Mouse (Mus musculus) embryonic facial prominence, embryonic 12.5 days (tissue): ENCODE data around the gene Kdm4a. TPM values are rescaled to one million over a fixed set of nuclear protein-coding genes. Genes with fewer than 3 reads are reported as not detected.

ENCODE experiments used
- ATAC-seq: fragments of 200-750 bp; cut with Nextera tagmentation; 2 replicates; pipeline ENCODE4 v1.8.0; 2017; ENCODE audit not compliant: insufficient number of reproducible peaks, insufficient read depth, low FRiP score, low TSS enrichment
- H3K27ac ChIP-seq: fragments of 300-500 bp; sonication (generic); 2 replicates; pipeline ENCODE4 v1.5.1; 2016; ENCODE audit warnings: mild to moderate bottlenecking
- H3K27me3 ChIP-seq: fragments of 300-500 bp; sonication (generic); 2 replicates; pipeline ENCODE4 v1.6.1; 2016; ENCODE audit warnings: mild to moderate bottlenecking, moderate library complexity
- H3K36me3 ChIP-seq: fragments of 300-500 bp; sonication (generic); 2 replicates; pipeline ENCODE4 v1.6.1; 2016; ENCODE audit warnings: mild to moderate bottlenecking
- H3K4me1 ChIP-seq: fragments of 300-500 bp; sonication (generic); 2 replicates; pipeline ENCODE4 v1.6.1; 2016
- H3K4me2 ChIP-seq: fragments of 300-500 bp; sonication (generic); replicated peaks from 2 replicates; pipeline ENCODE4 v1.6.1; 2016; ENCODE audit warnings: mild to moderate bottlenecking, moderate library complexity
- H3K4me3 ChIP-seq: fragments of 300-500 bp; sonication (generic); 2 replicates; pipeline ENCODE4 v1.5.1; 2016; ENCODE audit warnings: mild to moderate bottlenecking
- H3K9ac ChIP-seq: fragments of 300-500 bp; sonication (generic); 2 replicates; pipeline ENCODE4 v1.6.1; 2016; ENCODE audit warnings: mild to moderate bottlenecking, moderate library complexity
- H3K9me3 ChIP-seq: fragments of 300-500 bp; sonication (generic); 2 replicates; pipeline ENCODE4 v1.6.1; 2016; ENCODE audit warnings: mild to moderate bottlenecking, moderate library complexity
- WGBS: fragments of 180-500 bp; shearing (Covaris S2); methylation state at CpG from one replicate; pipeline ENCODE4 v1.1.7; 2016; 5-methylcytosine and 5-hydroxymethylcytosine counted together
- polyA plus RNA-seq: library from polyadenylated mRNA; unstranded; fragments of >200 nt; fragmentation: Nextera tagmentation; extraction: Ambion mirVana; gene quantifications from 2 replicates; pipeline ENCODE4 v1.2.1, GENCODE M21; 2016

Gene Kdm4a
- polyA plus RNA-seq, 1 experiment from 2014 or later = 58.3 TPM

DNA sequence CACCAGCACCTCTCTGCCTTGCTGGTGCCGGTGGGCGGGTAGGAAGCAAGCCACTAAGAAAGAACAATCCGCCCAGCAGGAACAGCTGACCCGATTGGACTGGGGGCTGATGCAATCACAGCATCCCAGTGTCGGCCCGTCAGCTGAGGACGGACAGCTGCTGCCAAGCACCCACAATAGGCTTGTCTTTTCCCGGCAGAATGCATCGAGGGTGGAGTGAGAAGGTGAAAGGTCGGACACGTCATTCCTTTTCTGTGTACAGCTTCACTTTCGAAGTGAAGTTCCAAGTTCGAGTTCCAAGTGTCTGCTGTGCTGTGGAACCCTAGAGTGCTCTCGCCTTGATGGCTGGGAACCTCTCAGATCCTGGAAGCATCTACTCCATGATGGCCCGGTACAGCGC lies 42.0 kb downstream of the Kdm4a start:
- H3K4me3 ChIP-seq = no peak overlapping the region
- no peak for ATAC-seq
- H3K27me3 ChIP-seq = no peaks in the 10 kb centered on the region
- H3K36me3 ChIP-seq = peaks cover 60% of the 10 kb centered on the region
- H3K9ac ChIP-seq = no peak overlapping the region
- no peaks in the 10 kb centered on the region for H3K9me3 ChIP-seq
- WGBS = 85% methylated on average over 16 of the region's 16 CpGs
- H3K4me2 ChIP-seq = no peak overlapping the region
- no peak overlapping the region for H3K27ac ChIP-seq
- peaks cover 9% of the 10 kb centered on the region for H3K4me1 ChIP-seq

DNA sequence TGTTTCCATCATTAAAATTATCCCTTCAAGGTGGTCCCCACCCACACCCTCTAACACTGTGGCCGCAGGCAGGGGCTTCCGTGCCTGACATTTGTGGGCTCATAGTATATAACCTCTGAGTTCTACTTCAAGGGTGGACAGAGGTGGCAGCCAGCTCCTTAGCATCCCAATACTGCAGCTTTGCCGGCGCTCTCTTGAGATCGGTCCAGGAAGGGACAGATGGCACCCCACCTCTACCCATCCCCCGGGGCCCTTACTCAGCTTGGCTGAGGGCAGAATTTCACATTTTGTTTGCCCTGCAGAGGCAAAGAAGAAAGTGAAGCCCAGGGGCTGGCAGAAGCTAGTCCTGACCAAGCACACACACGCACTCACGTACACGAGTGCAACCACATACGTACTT lies 42.5 kb downstream of the Kdm4a start:
- no peak overlapping the region for H3K4me3 ChIP-seq
- WGBS = 94% methylated on average over 10 of the region's 10 CpGs
- no peak overlapping the region for H3K27ac ChIP-seq
- no peaks in the 10 kb centered on the region for H3K27me3 ChIP-seq
- no peaks in the 10 kb centered on the region for H3K9me3 ChIP-seq
- no peak overlapping the region for H3K9ac ChIP-seq
- H3K4me2 ChIP-seq = no peak overlapping the region
- H3K36me3 ChIP-seq = peaks cover 54% of the 10 kb centered on the region
- ATAC-seq = no peak
- peaks cover 9% of the 10 kb centered on the region for H3K4me1 ChIP-seq

DNA sequence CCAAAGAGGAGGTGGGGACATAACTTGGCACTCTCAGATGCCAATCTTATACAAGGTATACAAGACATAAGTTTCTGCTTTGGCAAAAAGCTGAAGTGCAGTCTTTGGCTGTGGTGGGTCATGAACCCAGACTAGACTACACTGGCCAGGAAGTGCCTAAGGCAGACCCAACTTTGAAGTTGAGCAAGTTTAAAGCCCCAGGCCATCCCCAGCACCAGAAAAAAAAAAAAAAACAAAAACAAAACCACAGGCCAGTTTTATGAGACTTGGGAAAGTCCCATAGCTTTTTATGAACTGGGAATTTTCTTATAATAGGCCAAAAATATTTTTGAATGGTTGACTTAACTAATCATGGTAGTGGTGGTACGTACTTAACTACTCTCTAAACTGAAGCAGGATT lies 44.4 kb downstream of the Kdm4a start:
- WGBS = 86% methylated on average over 1 of the region's 1 CpGs
- Histone ChIP-seq H3K9me3 (no peaks in the 10 kb centered on the region), H3K9ac (peak overlapping the region; percentile 94; the same call in 1 of the 2 replicates), H3K27me3 (no peaks in the 10 kb centered on the region), H3K4me2 (peak overlapping the region; percentile 75), H3K27ac (no peak overlapping the region), H3K36me3 (peaks cover 35% of the 10 kb centered on the region), H3K4me1 (peaks cover 13% of the 10 kb centered on the region), H3K4me3 (peak overlapping the region; percentile 100)
- ATAC-seq = no peak

DNA sequence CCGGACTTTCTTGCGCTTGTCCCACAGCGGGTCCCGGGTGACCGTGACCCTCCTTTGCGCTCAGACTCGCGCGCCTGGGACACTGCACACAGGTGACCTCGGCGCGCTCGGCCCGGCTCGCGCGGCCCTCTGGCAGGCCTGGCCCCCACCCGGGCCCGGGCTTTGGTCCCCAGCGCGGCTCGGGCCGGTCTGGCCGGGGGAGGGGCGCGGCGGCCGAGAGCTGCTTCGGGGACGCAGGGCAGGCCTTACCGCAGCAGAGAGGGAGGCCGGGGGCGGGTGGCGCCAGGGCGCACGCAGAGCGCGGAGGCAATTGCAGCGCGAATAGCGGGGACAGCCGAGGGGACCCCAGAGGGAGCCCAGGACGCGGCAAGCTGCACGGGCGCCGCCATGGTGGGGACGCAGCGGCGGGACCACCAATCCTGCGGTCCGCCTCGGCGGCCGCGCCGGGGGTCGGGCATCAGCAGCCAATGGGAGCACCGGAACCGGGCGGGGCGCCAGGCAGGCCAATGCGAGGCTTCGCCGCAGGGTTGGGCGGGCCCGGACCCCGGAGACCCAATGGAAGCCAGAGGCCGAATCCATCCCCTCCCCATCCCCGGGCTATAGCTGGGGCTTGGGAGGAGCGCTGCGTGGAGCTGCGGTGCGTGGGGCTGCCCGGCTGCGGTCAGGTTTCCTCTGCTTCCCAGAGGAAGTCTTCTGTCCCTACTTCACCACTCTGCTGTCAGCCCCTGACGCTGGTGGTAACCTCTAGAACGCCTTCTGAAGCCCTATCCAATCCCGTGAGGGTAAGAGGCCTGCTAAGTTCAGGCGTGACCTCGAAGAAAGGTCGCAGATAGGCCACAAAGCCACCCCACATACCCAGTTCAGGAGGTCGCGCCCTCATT lies 45.1 kb downstream of the Kdm4a start, which contains the start of gene St3gal3:
St3gal3 (minus strand) TSS at position 430 of the 881 bp plus-strand sequence.
- Histone ChIP-seq H3K27ac (peak within 1 kb of the TSS; percentile 89), H3K4me2 (peak within 1 kb of the TSS; percentile 75), H3K9me3 (no peaks in the 10 kb centered on the region), H3K36me3 (peaks cover 30% of the 10 kb centered on the region), H3K4me3 (peak within 1 kb of the TSS; percentile 100), H3K9ac (peak within 1 kb of the TSS; percentile 94), H3K4me1 (peaks cover 13% of the 10 kb centered on the region), H3K27me3 (no peaks in the 10 kb centered on the region)
- WGBS = under 1% methylated on average over 72 of the region's 84 CpGs
- ATAC-seq = peak; percentile 99

DNA sequence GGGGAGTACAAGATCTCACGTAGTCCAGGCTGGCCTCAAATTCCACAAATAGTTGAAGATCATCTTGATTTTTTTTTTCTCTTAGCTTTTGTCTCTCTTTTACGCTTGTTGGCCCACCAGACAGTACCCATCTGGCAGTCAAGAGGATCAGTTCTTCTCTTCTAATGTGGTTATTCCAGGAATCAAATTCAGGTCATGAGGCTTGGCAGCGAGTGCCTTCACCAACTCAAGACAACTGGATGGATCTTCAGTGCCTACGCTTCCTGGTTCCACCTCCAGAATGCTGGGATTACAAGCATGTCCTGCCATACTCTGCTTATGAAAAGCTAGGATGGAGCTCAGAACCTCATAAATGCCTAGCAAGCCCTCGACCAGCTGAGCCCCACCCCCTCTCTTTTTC lies 48.5 kb downstream of the Kdm4a start:
- Histone ChIP-seq H3K4me1 (peaks cover 13% of the 10 kb centered on the region), H3K4me2 (no peak overlapping the region), H3K27me3 (no peaks in the 10 kb centered on the region), H3K4me3 (no peak overlapping the region), H3K36me3 (no peaks in the 10 kb centered on the region; the same call in 1 of the 2 replicates), H3K9ac (no peak overlapping the region), H3K9me3 (no peaks in the 10 kb centered on the region), H3K27ac (no peak overlapping the region)
- 88% methylated on average over 5 of the region's 5 CpGs for whole genome bisulfite sequencing
- no peak for ATAC-seq

DNA sequence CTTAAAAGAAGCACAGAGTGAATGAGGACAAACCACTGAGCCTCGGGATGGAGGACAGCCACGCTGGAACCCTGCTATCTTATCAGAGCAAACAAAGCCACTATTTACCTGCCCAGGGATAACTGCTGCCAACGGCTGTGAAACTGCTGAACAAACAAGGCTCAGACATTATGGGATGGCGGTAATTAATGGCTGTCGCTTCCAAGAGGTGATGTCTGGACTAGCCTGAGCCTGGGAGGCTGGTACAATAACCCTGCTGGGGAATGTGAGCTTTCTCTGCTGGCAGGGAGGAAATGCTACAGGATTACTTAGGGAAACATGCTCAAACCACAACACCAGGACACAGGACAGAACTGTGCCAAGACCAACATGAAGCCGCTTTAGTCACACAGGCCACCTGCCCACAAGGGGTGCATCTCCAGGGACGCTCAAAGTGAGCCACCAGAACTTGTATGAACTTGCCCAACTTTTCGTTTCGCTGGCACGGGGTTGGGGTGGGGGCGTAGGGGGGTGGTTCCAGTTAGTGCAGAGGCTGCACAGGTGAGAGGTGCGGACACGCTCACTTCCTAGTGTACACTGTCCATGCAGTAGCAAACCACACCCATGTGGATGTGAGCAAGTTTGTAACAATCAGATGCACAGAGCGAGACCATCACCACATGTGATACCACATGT lies 56.7 kb downstream of the Kdm4a start:
- no peak overlapping the region for H3K4me2 ChIP-seq
- 76% methylated on average over 14 of the region's 14 CpGs for WGBS
- H3K27ac ChIP-seq = no peak overlapping the region
- no peak overlapping the region for H3K4me3 ChIP-seq
- no peak overlapping the region for H3K9ac ChIP-seq
- no peaks in the 10 kb centered on the region for H3K9me3 ChIP-seq
- H3K36me3 ChIP-seq = no peaks in the 10 kb centered on the region
- ATAC-seq = peak; percentile 36; the same call in 1 of the 2 replicates
- no peaks in the 10 kb centered on the region for H3K4me1 ChIP-seq
- H3K27me3 ChIP-seq = no peaks in the 10 kb centered on the region

DNA sequence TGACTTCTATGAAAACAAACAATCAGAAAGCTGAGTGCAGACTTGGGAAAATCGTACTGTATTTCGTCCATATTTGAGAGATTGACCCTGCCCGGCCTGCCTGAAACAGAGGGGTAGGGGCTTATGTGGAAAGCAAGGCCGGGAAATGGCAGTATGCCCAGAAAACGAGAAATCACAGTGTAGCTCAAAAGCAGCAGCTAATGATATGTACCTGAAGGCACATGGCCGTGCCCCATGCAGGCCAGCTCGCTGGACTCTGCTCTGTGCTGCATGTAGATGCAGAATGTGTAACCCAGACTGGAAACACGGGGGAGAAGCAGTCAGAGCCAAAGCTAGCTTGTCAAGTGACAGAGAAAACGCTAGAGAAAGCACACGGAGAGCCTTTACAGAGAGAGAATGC lies 57.8 kb downstream of the Kdm4a start:
- Histone ChIP-seq H3K27ac (no peak overlapping the region), H3K4me1 (no peaks in the 10 kb centered on the region), H3K36me3 (no peaks in the 10 kb centered on the region), H3K4me2 (no peak overlapping the region), H3K27me3 (no peaks in the 10 kb centered on the region), H3K9ac (no peak overlapping the region), H3K4me3 (no peak overlapping the region), H3K9me3 (no peaks in the 10 kb centered on the region)
- no peak for ATAC-seq
- WGBS = 81% methylated on average over 10 of the region's 10 CpGs

DNA sequence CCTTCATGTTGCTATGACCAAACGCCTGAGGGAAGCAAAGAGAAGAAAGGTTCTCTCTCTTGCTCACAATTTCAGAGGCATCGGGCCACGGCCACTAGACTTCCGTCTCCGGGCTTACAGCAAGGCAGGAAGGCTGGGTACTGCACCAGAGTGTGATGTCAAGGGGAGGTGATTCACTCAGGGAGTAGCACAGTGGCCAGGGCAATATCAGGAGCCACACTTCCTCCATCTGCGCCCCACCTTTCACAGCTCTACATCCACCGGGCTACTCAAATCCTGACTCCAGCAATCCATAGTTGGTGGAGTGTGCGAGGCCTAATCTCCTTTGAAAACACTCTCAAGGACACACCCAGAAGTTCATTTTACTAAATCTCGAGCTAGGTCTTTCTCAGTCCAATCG lies 62.3 kb downstream of the Kdm4a start:
- no peak for ATAC-seq

DNA sequence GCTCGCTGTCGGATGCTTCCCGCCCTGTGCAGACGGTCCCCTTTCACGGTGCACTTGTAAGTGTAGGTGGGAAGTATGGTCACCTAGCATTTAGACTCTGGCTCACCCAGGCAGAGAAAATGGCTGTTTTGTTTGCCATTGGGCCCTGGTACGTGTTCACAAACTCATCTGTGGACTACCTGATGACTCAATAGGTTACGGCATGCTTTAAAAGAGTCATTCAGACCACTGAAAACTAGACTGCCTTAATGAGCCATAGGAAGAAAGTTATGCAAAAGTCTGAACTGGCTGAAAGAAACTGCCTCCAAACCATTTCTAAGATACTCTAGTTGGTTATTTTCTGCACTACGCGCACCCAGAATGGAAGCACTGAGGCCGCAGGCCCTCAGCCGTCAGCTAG lies 63.7 kb downstream of the Kdm4a start:
- no peak overlapping the region for H3K4me2 ChIP-seq
- H3K4me3 ChIP-seq = no peak overlapping the region
- ATAC-seq = no peak
- H3K4me1 ChIP-seq = no peaks in the 10 kb centered on the region
- no peaks in the 10 kb centered on the region for H3K9me3 ChIP-seq
- no peak overlapping the region for H3K27ac ChIP-seq
- H3K27me3 ChIP-seq = no peaks in the 10 kb centered on the region
- H3K36me3 ChIP-seq = no peaks in the 10 kb centered on the region
- H3K9ac ChIP-seq = no peak overlapping the region
- WGBS = 93% methylated on average over 11 of the region's 11 CpGs

More for the DNA sequence above, 62.3 kb downstream of the Kdm4a start:
- Histone ChIP-seq H3K4me3 (no peak overlapping the region), H3K27ac (no peak overlapping the region), H3K4me2 (no peak overlapping the region), H3K9ac (no peak overlapping the region), H3K36me3 (no peaks in the 10 kb centered on the region), H3K27me3 (no peaks in the 10 kb centered on the region), H3K4me1 (no peaks in the 10 kb centered on the region), H3K9me3 (no peaks in the 10 kb centered on the region)
- WGBS = 93% methylated on average over 10 of the region's 10 CpGs

DNA sequence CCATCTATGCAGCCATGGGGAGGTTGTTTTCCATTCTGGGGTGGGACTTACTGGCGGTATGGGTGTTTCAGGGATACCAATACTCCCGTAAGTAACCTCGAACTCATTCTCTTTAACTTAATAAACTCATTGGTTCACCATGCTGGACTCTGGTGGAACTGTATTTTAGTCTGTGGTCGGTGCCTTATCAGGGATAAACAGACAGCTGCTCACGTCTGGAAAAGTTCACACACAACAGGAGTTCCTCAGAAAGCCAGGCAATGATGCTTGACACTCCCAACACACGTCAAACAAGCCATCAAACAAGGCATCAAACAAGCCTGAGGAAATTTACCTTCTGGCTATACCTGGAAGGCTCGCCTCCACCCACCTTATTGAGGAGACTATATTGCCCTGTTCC lies 64.7 kb downstream of the Kdm4a start:
- H3K4me3 ChIP-seq = no peak overlapping the region
- WGBS = 90% methylated on average over 7 of the region's 7 CpGs
- no peaks in the 10 kb centered on the region for H3K4me1 ChIP-seq
- no peaks in the 10 kb centered on the region for H3K36me3 ChIP-seq
- no peak overlapping the region for H3K9ac ChIP-seq
- H3K27me3 ChIP-seq = no peaks in the 10 kb centered on the region
- H3K9me3 ChIP-seq = no peaks in the 10 kb centered on the region
- ATAC-seq = no peak
- H3K27ac ChIP-seq = no peak overlapping the region
- H3K4me2 ChIP-seq = no peak overlapping the region

DNA sequence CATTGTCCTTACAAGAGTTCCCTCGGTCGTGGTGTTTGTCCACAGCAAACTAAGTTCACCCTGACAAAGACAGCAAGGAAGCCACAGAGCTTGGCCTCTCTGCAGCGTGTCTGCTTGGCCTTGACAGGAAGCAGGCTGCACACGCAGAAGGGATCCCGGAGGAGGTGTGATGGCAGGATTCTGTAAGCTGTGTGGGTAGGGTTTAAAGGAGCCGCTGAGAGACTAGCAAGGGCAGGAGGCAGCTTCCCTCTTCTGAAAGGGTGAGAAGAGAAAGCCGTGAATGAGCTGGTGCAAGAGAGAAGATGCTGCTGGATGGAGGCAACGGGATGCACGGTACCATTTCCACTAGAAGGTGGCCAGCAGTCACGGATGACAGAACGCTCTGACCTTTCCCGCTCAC lies 67.2 kb downstream of the Kdm4a start:
- 83% methylated on average over 12 of the region's 12 CpGs for WGBS

DNA sequence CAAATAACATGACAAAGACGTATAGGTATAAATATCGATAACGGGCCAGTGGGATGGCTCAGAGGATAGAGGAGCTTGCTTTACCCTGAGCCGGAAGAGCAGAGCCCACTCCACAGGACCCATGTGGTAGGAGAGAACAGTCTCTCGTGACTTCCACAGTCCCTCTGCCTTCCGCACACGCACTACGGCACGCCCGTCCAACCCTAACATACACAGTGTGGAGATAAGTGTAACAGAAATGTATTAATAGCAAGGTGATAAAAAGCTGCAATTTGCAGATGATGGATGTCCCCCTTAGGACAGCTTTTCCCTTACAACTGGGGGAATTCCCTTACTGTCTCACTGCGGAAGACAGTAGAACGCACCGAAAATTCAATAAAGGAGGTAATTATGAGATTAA lies 70.2 kb downstream of the Kdm4a start:
- Histone ChIP-seq H3K4me3 (no peak overlapping the region), H3K9ac (no peak overlapping the region), H3K4me2 (no peak overlapping the region), H3K27me3 (no peaks in the 10 kb centered on the region), H3K9me3 (no peaks in the 10 kb centered on the region), H3K36me3 (0 out of 2 replicates have a peak, but pooled peaks cover 4% of the 10 kb centered on the region), H3K4me1 (peaks cover 5% of the 10 kb centered on the region; the same call in 1 of the 2 replicates), H3K27ac (no peak overlapping the region)
- no peak for ATAC-seq
- WGBS = 86% methylated on average over 13 of the region's 13 CpGs

More for the DNA sequence above, 67.2 kb downstream of the Kdm4a start:
- Histone ChIP-seq H3K9me3 (no peaks in the 10 kb centered on the region), H3K27me3 (no peaks in the 10 kb centered on the region), H3K4me2 (no peak overlapping the region), H3K4me1 (peaks cover 5% of the 10 kb centered on the region; the same call in 1 of the 2 replicates), H3K4me3 (no peak overlapping the region), H3K9ac (no peak overlapping the region), H3K27ac (no peak overlapping the region), H3K36me3 (0 out of 2 replicates have a peak, but pooled peaks cover 4% of the 10 kb centered on the region)
- no peak for ATAC-seq
